8 mouse cellular contexts compared by ENCODE assay signal in genomic region chrX:170019219-170019953, GRCm38 (mm10). TPM values are rescaled to one million over a fixed set of nuclear protein-coding genes. Genes with fewer than 3 reads are reported as not detected.
A peak's percentile ranks its signal among the peaks of the same experiment; 100 is the strongest.
DNase-seq lines count a peak whose midpoint lies in the region; ATAC-seq lines count a peak whose summit lies in the region.
"Not testable (repeated sequence)": the region's sequence is repeated elsewhere in the genome, so short reads cannot be mapped to it uniquely, and the experiment has no call there.

No protein-coding gene starts in this region.

- not testable (repeated sequence) for H3K27me3 ChIP-seq in embryonic facial prominence, embryonic 12.5 days; hindbrain, embryonic 14.5 days (ENCODE audit: control insufficient read depth, insufficient read depth, low read length); limb, embryonic 13.5 days; midbrain, embryonic 11.5 days (ENCODE audit: control insufficient read depth, insufficient read depth, low read length)

- not testable (repeated sequence) for H3K4me3 ChIP-seq in embryonic facial prominence, embryonic 12.5 days; hindbrain, embryonic 14.5 days (replicated peaks; ENCODE audit: low read length); limb, embryonic 13.5 days; midbrain, embryonic 11.5 days (ENCODE audit: low read depth, low read length)

- H3K4me2 ChIP-seq in embryonic facial prominence, embryonic 12.5 days (replicated peaks); hindbrain, embryonic 14.5 days (replicated peaks); limb, embryonic 13.5 days (replicated peaks); midbrain, embryonic 11.5 days: not testable (repeated sequence)

- H3K4me1 ChIP-seq in embryonic facial prominence, embryonic 12.5 days; hindbrain, embryonic 14.5 days (replicated peaks; ENCODE audit: control insufficient read depth, insufficient read depth, low read length); limb, embryonic 13.5 days; midbrain, embryonic 11.5 days (ENCODE audit: control insufficient read depth, insufficient read depth, low read length): not testable (repeated sequence)

- not testable (repeated sequence) for H3K9ac ChIP-seq in embryonic facial prominence, embryonic 12.5 days; hindbrain, embryonic 14.5 days; limb, embryonic 13.5 days; midbrain, embryonic 11.5 days (ENCODE audit: low read length)

- peaks cover 41% of the 10 kb centered on the region for H3K36me3 ChIP-seq in embryonic facial prominence, embryonic 12.5 days
- peaks cover 58% of the 10 kb centered on the region for H3K36me3 ChIP-seq in hindbrain, embryonic 14.5 days (replicated peaks; ENCODE audit: control insufficient read depth, insufficient read depth)
- peaks cover 36% of the 10 kb centered on the region for H3K36me3 ChIP-seq in limb, embryonic 13.5 days
- H3K36me3 ChIP-seq in midbrain, embryonic 11.5 days (ENCODE audit: control insufficient read depth, insufficient read depth, low read length): peaks cover 16% of the 10 kb centered on the region

- DNase-seq in Muller cell, postnatal 12 days (ENCODE audit: inconsistent ontology term): peak; percentile 75
- peak; percentile 45 for DNase-seq in gastrocnemius, postnatal 25 days
- DNase-seq in hindbrain, embryonic 14.5 days (ENCODE audit: low spot score): peak; percentile 23
- DNase-seq in midbrain, embryonic 11.5 days (ENCODE audit: low spot score, missing footprints): peak; percentile 91
- peak; percentile 65 for DNase-seq in retina, postnatal 1 day
- DNase-seq in urinary bladder, postnatal 25 days (ENCODE audit: low spot score): peak; percentile 68

- WGBS in embryonic facial prominence, embryonic 12.5 days: 85% methylated on average over 30 of the region's 30 CpGs
- 84% methylated on average over 30 of the region's 30 CpGs for WGBS in hindbrain, embryonic 14.5 days
- WGBS in limb, embryonic 13.5 days: 86% methylated on average over 30 of the region's 30 CpGs
- WGBS in midbrain, embryonic 11.5 days: 83% methylated on average over 30 of the region's 30 CpGs

- H3K9me3 ChIP-seq in embryonic facial prominence, embryonic 12.5 days: peaks cover 22% of the 10 kb centered on the region
- H3K9me3 ChIP-seq in hindbrain, embryonic 14.5 days (ENCODE audit: control insufficient read depth, low read length): peaks cover 24% of the 10 kb centered on the region
- H3K9me3 ChIP-seq in limb, embryonic 13.5 days: peaks cover 40% of the 10 kb centered on the region
- H3K9me3 ChIP-seq in midbrain, embryonic 11.5 days (ENCODE audit: control insufficient read depth, low read length): peaks cover 15% of the 10 kb centered on the region

- ATAC-seq in embryonic facial prominence, embryonic 12.5 days (ENCODE audit: insufficient number of reproducible peaks, insufficient read depth, low FRiP score, low TSS enrichment): peak; percentile 44
- ATAC-seq in hindbrain, embryonic 14.5 days (ENCODE audit: low FRiP score): peak; percentile 57
- peak; percentile 26 for ATAC-seq in limb, embryonic 13.5 days (ENCODE audit: low FRiP score, low read depth)
- peak; percentile 55 for ATAC-seq in midbrain, embryonic 11.5 days (ENCODE audit: low FRiP score)

- not testable (repeated sequence) for H3K27ac ChIP-seq in embryonic facial prominence, embryonic 12.5 days; hindbrain, embryonic 14.5 days; limb, embryonic 13.5 days; midbrain, embryonic 11.5 days (ENCODE audit: low read depth, low read length)

RNA-seq across cellular contexts. Expression of gene Gm21887, which starts 9.9 kb away (rescaled TPM):
- 212 and 388 TPM in 2 replicates for polyA plus RNA-seq in embryonic facial prominence, embryonic 12.5 days (2016; fragmentation: Nextera tagmentation; extraction: Ambion mirVana)
- 10 to 100 TPM; 31.6 to 43.1 TPM for total RNA-seq in gastrocnemius, postnatal 25 days (2021)
- polyA plus RNA-seq in hindbrain, embryonic 14.5 days (2014; fragmentation: Nextera tagmentation; extraction: Ambion mirVana): 109 and 130 TPM in 2 replicates
- polyA plus RNA-seq in limb, embryonic 13.5 days (2015; fragmentation: Nextera tagmentation; extraction: Ambion mirVana): 209 and 230 TPM in 2 replicates
- polyA plus RNA-seq in midbrain, embryonic 11.5 days (2014; fragmentation: Nextera tagmentation; extraction: Ambion mirVana): 177 and 189 TPM in 2 replicates

Comparison
In these comparisons a context has a peak if more than half of its experiments do, and no peak if none do; other contexts are left out.
1. DNase-seq: peak in every context shown above with its lines; median percentile 91 in midbrain, embryonic 11.5 days; 75 in Muller cell, postnatal 12 days; 68 in urinary bladder, postnatal 25 days; 65 in retina, postnatal 1 day; 45 in gastrocnemius, postnatal 25 days; 23 in hindbrain, embryonic 14.5 days.